Mouse (Mus musculus) cerebellum, adult 2 months (tissue): ENCODE measurements at regions not wholly inside any gene's neighbourhood (a gene's known extent, or its start where the extent isn't known, plus 50 kb on each side); places are given as distances from the start of the nearest gene placed in this dataset.

Source experiments
- CTCF ChIP-seq: fragments of 200-500 bp; IDR thresholded peaks from 2 replicates; pipeline ENCODE4 v1.5.1; 2011; ENCODE audit warnings: low read depth, mild to moderate bottlenecking, control low read depth, low read length, moderate library complexity, borderline replicate concordance; ENCODE audit not compliant: insufficient read depth
- POLR2A ChIP-seq: fragments of 200-500 bp; IDR thresholded peaks from 2 replicates; pipeline ENCODE4 v1.6.1; 2011; ENCODE audit warnings: low read length, control low read depth, borderline replicate concordance; ENCODE audit not compliant: insufficient read depth

DNA sequence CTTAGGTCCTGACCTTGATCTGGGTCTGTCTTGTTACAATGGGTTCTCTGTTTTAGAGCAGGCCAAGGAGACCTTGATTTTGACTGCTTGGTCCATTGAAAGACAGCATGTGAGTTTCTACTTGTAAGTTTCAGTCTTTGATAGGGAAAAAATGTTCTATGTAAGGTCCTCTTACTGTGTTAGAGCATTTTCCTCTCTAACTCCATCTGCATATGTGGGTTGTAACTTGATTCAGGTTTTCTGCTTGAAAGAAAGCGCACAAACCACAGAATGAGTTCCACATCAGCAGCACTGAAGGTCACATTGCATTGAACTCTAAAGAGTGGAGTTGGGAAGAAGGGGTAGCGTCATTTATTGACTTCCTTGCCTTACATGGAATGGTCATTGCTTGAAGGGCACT lies 502.2 kb downstream of the Col12a1 start:
- TF ChIP-seq CTCF: no peak
- no peak for TF ChIP-seq POLR2A
